Mouse (Mus musculus) brain, adult 10 weeks (tissue): ENCODE data around the gene Vmn1r202. TPM values are rescaled to one million over a fixed set of nuclear protein-coding genes. Genes with fewer than 3 reads are reported as not detected.

Experiments used
- polyA plus RNA-seq: library from polyadenylated mRNA; stranded (reverse); fragments of 350-450 nt; fragmentation: Illumina TruSeq; extraction: RNeasy Lipid Tissue Mini Kit (QIAGEN cat#74804); gene quantifications from one replicate; pipeline ENCODE4 v1.2.3, GENCODE M21; 2015; ENCODE audit warnings: low read depth, low replicate concordance

Gene Vmn1r202
- not detected for polyA plus RNA-seq

GRCm38 (mm10) chr13:22505281-22505680 is at the start of gene Vmn1r202:
Vmn1r202 (minus strand) TSS chr13:22505381.

GRCm38 (mm10) chr13:22552898-22553297 is 47.7 kb upstream of the Vmn1r202 start, which contains the start of gene Vmn1r204:
Vmn1r204 (plus strand) TSS chr13:22553198.

GRCm38 (mm10) chr13:22517814-22518213 is 12.6 kb upstream of the Vmn1r202 start, which contains the start of gene Vmn1r203:
Vmn1r203 (plus strand) TSS chr13:22518114.

GRCm38 (mm10) chr13:22471623-22472022 is 33.6 kb downstream of the Vmn1r202 start, which contains the start of gene Vmn1r201:
Vmn1r201 (plus strand) TSS chr13:22471923.

Other genes starting within 250 kb of the Vmn1r202 start
- gene Vmn1r195, start 234.9 kb downstream of the Vmn1r202 start, polyA plus RNA-seq: not detected
- not detected for gene Vmn1r196, start 215.5 kb downstream of the Vmn1r202 start, polyA plus RNA-seq
- gene Vmn1r197, start 180.8 kb downstream of the Vmn1r202 start, polyA plus RNA-seq: not detected
- gene Vmn1r198, start 155.0 kb downstream of the Vmn1r202 start, polyA plus RNA-seq: not detected
- not detected for gene Vmn1r199, start 125.6 kb downstream of the Vmn1r202 start, polyA plus RNA-seq
- not detected for gene Vmn1r200, start 115.0 kb downstream of the Vmn1r202 start, polyA plus RNA-seq
- gene Vmn1r201, start 33.5 kb downstream of the Vmn1r202 start, polyA plus RNA-seq: not detected
- not detected for gene Vmn1r203, start 12.7 kb upstream of the Vmn1r202 start, polyA plus RNA-seq
- gene Vmn1r204, start 47.8 kb upstream of the Vmn1r202 start, polyA plus RNA-seq: not detected
- gene Vmn1r205, start 87.6 kb upstream of the Vmn1r202 start, polyA plus RNA-seq: not detected
- not detected for gene Vmn1r206, start 118.9 kb upstream of the Vmn1r202 start, polyA plus RNA-seq
- not detected for gene Vmn1r207-ps, start 224.2 kb upstream of the Vmn1r202 start, polyA plus RNA-seq